Mouse (Mus musculus): ENCODE measurements around the gene Dpp4.

DNA sequence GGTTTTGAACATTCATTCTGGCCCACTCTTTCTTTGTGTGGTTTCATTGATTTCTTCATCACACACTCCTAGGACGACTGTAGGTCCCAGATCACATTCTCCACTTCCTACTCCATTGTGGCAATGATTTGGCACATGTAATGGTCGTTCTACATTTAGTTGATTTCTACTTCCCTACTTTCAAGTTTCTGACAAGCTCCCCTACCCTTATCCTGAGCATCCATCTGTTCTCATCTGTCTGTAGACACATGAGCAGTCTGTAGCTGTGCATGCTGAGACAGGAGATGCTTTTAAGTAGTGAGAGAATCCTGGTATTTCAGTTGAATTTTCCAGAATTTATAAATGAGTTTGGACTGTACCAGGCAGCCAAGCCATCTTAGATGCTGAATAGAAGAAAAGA, 95.1 kb downstream of the Dpp4 start:
- no peak for TF ChIP-seq CTCF (IDR thresholded peaks at IDR 0.05; ENCODE audit: low read depth, low read length)
- TF ChIP-seq POLR2A (IDR thresholded peaks at IDR 0.05; ENCODE audit: borderline replicate concordance, low read depth, low read length) = no peak

Measured in bone marrow macrophage, adult 2 months (primary cell).